Mouse (Mus musculus) myocyte (in vitro differentiated cells): ENCODE data around the gene Olfr1367. TPM values are rescaled to one million over a fixed set of nuclear protein-coding genes. Genes with fewer than 3 reads are reported as not detected.
A peak's percentile ranks its signal among the peaks of the same experiment; 100 is the strongest.

Experiments
- H3K27me3 ChIP-seq: one replicate; pipeline ENCODE4 v1.6.1; 2011; ENCODE audit not compliant: control insufficient read depth, insufficient read depth, insufficient read length
- H3K36me3 ChIP-seq: one replicate; pipeline ENCODE4 v1.6.1; 2011; ENCODE audit not compliant: control insufficient read depth, insufficient read depth
- H3K4me2 ChIP-seq: one replicate; pipeline ENCODE4 v1.6.1; 2011; ENCODE audit warnings: low read depth, control low read depth
- H3K4me3 ChIP-seq: one replicate; pipeline ENCODE4 v1.5.1; 2011; ENCODE audit warnings: mild to moderate bottlenecking, control low read depth, moderate library complexity
- H3K79me2 ChIP-seq: one replicate; pipeline ENCODE4 v1.6.1; 2011; ENCODE audit not compliant: control insufficient read depth, insufficient read depth
- H3ac ChIP-seq: one replicate; pipeline ENCODE4 v1.6.1; 2011; ENCODE audit not compliant: control insufficient read depth, insufficient read length
- CEBPB ChIP-seq: IDR thresholded peaks from 2 replicates; pipeline ENCODE4 v1.6.1; 2011; ENCODE audit warnings: mild to moderate bottlenecking, moderate library complexity; ENCODE audit not compliant: poor library complexity, insufficient read depth, severe bottlenecking
- E2F4 ChIP-seq: IDR thresholded peaks from one replicate; pipeline ENCODE4 v1.6.1; 2011; ENCODE audit warnings: mild to moderate bottlenecking, control low read depth, moderate library complexity; ENCODE audit not compliant: insufficient read depth
- MAX ChIP-seq: IDR thresholded peaks from one replicate; pipeline ENCODE4 v1.6.1; 2011; ENCODE audit warnings: low read depth, mild to moderate bottlenecking, control low read depth
- MYOD1 ChIP-seq, 3 experiments: IDR thresholded peaks; one replicate each; pipeline ENCODE4 v1.6.1; 2011; ENCODE audit warnings: control low read depth in 2 of 3, low read depth in 2 of 3, mild to moderate bottlenecking in 2 of 3, moderate library complexity in 1 of 3; ENCODE audit not compliant: insufficient read length in 2 of 3, control insufficient read depth in 1 of 3
- MYOG ChIP-seq, 3 experiments: IDR thresholded peaks; one replicate each; pipeline ENCODE4 v1.6.1; 2011; ENCODE audit warnings: control low read depth in 2 of 3, low read depth in 2 of 3, mild to moderate bottlenecking in 2 of 3; ENCODE audit not compliant: insufficient read length in 2 of 3, control insufficient read depth in 1 of 3, insufficient read depth in 1 of 3
- POLR2A ChIP-seq: IDR thresholded peaks from one replicate; pipeline ENCODE4 v1.6.1; 2011; ENCODE audit warnings: low read depth, mild to moderate bottlenecking, control low read depth, moderate library complexity; ENCODE audit not compliant: insufficient read length
- POLR2AphosphoS2 ChIP-seq: IDR thresholded peaks from one replicate; pipeline ENCODE4 v1.6.1; 2011; ENCODE audit warnings: low read depth, control low read depth; ENCODE audit not compliant: insufficient read length
- REST ChIP-seq: IDR thresholded peaks from one replicate; pipeline ENCODE4 v1.6.1; 2011; ENCODE audit warnings: mild to moderate bottlenecking, control low read depth, moderate library complexity; ENCODE audit not compliant: insufficient read depth, insufficient read length
- SRF ChIP-seq: IDR thresholded peaks from one replicate; pipeline ENCODE4 v1.6.1; 2011; ENCODE audit warnings: low read depth; ENCODE audit not compliant: control insufficient read depth, insufficient read length
- TCF12 ChIP-seq: IDR thresholded peaks from one replicate; pipeline ENCODE4 v1.6.1; 2011; ENCODE audit warnings: mild to moderate bottlenecking, control low read depth; ENCODE audit not compliant: poor library complexity, insufficient read depth, severe bottlenecking
- TCF3 ChIP-seq: IDR thresholded peaks from one replicate; pipeline ENCODE4 v1.6.1; 2011; ENCODE audit warnings: low read depth, control low read depth; ENCODE audit not compliant: insufficient read length
- USF1 ChIP-seq: IDR thresholded peaks from one replicate; pipeline ENCODE4 v1.6.1; 2011; ENCODE audit warnings: low read depth, mild to moderate bottlenecking, control low read depth, moderate library complexity
- polyA plus RNA-seq: library from polyadenylated mRNA; unstranded; fragments of >200 nt; fragmentation: generic; extraction: Trizol; gene quantifications from one replicate; pipeline ENCODE4 v1.2.1, GENCODE M21; 2012; ENCODE audit warnings: missing spikeins

Gene Olfr1367
- polyA plus RNA-seq, 1 experiment, result not detected

- H3K4me3 ChIP-seq, result no peak overlapping the region
- no peaks in the 10 kb centered on the region for H3K27me3 ChIP-seq
- TF ChIP-seq SRF, result no peak
- TF ChIP-seq USF1, result no peak
- TF ChIP-seq MYOG (IDR thresholded peaks at IDR 0.05; ENCODE audit: control insufficient read depth in 1 of 3, insufficient read depth in 1 of 3, insufficient read length in 2 of 3, low read depth in 2 of 3), result no peak
- no peak for TF ChIP-seq MAX
- no peak for TF ChIP-seq MYOD1 (IDR thresholded peaks at IDR 0.05; ENCODE audit: control insufficient read depth in 1 of 3, insufficient read length in 2 of 3, low read depth in 2 of 3)
- no peak for TF ChIP-seq POLR2A
- TF ChIP-seq POLR2AphosphoS2, result no peak
- no peak for TF ChIP-seq CEBPB
- TF ChIP-seq E2F4, result no peak
- TF ChIP-seq TCF12, result no peak
- no peak for TF ChIP-seq TCF3
- no peak for TF ChIP-seq REST
- H3K79me2 ChIP-seq, result no peaks in the 10 kb centered on the region
- H3K36me3 ChIP-seq, result no peaks in the 10 kb centered on the region
- no peak overlapping the region for H3K4me2 ChIP-seq
- no peak overlapping the region for H3ac ChIP-seq
These were observed 24.0 kb upstream of the Olfr1367 start for GRCm38 (mm10) chr13:21322509-21323375.

- H3K4me2 ChIP-seq, result no peak overlapping the region
- no peak overlapping the region for H3ac ChIP-seq
- H3K36me3 ChIP-seq, result no peaks in the 10 kb centered on the region
- TF ChIP-seq CEBPB, result no peak
- TF ChIP-seq REST, result no peak
- TF ChIP-seq USF1, result no peak
- no peak for TF ChIP-seq MYOG (IDR thresholded peaks at IDR 0.05; ENCODE audit: control insufficient read depth in 1 of 3, insufficient read depth in 1 of 3, insufficient read length in 2 of 3, low read depth in 2 of 3)
- TF ChIP-seq MYOD1 (IDR thresholded peaks at IDR 0.05; ENCODE audit: control insufficient read depth in 1 of 3, insufficient read length in 2 of 3, low read depth in 2 of 3), result no peak
- TF ChIP-seq TCF3, result no peak
- TF ChIP-seq MAX, result no peak
- no peak for TF ChIP-seq POLR2AphosphoS2
- TF ChIP-seq E2F4, result no peak
- H3K4me3 ChIP-seq, result no peak overlapping the region
- no peaks in the 10 kb centered on the region for H3K79me2 ChIP-seq
- H3K27me3 ChIP-seq, result no peaks in the 10 kb centered on the region
These were observed 23.3 kb upstream of the Olfr1367 start for GRCm38 (mm10) chr13:21323405-21323804.

GRCm38 (mm10) chr13:21326191-21326590 lies 20.5 kb upstream of the Olfr1367 start:
- Histone ChIP-seq H3K4me2 (peak overlapping the region; percentile 72), H3ac (no peak overlapping the region), H3K27me3 (peaks cover 3% of the 10 kb centered on the region), H3K36me3 (no peaks in the 10 kb centered on the region), H3K79me2 (no peaks in the 10 kb centered on the region), H3K4me3 (peak overlapping the region; percentile 12)
- TF ChIP-seq MAX (no peak), CEBPB (no peak), E2F4 (no peak), MYOG (IDR thresholded peaks at IDR 0.05; ENCODE audit: control insufficient read depth in 1 of 3, insufficient read depth in 1 of 3, insufficient read length in 2 of 3, low read depth in 2 of 3) (no peak), POLR2AphosphoS2 (no peak), REST (no peak), USF1 (no peak), TCF12 (no peak), TCF3 (no peak), POLR2A (no peak), SRF (no peak), MYOD1 (IDR thresholded peaks at IDR 0.05; ENCODE audit: control insufficient read depth in 1 of 3, insufficient read length in 2 of 3, low read depth in 2 of 3) (no peak)

- H3K4me2 ChIP-seq, result peak overlapping the region; percentile 72
- H3ac ChIP-seq, result no peak overlapping the region
- H3K27me3 ChIP-seq, result peaks cover 3% of the 10 kb centered on the region
- no peaks in the 10 kb centered on the region for H3K79me2 ChIP-seq
- no peaks in the 10 kb centered on the region for H3K36me3 ChIP-seq
- TF ChIP-seq USF1 (no peak), MYOD1 (IDR thresholded peaks at IDR 0.05; ENCODE audit: control insufficient read depth in 1 of 3, insufficient read length in 2 of 3, low read depth in 2 of 3) (no peak), E2F4 (no peak), TCF3 (no peak), MAX (no peak), MYOG (IDR thresholded peaks at IDR 0.05; ENCODE audit: control insufficient read depth in 1 of 3, insufficient read depth in 1 of 3, insufficient read length in 2 of 3, low read depth in 2 of 3) (no peak), SRF (no peak), POLR2A (no peak), POLR2AphosphoS2 (no peak), TCF12 (no peak), CEBPB (no peak)
- peak overlapping the region; percentile 12 for H3K4me3 ChIP-seq
These were observed 20.0 kb upstream of the Olfr1367 start for GRCm38 (mm10) chr13:21326657-21327211.
